Mouse (Mus musculus) ES-Bruce4 (cell line): Measurements from ENCODE around the gene Gm28230. TPM values are rescaled to one million over a fixed set of nuclear protein-coding genes. Genes with fewer than 3 reads are reported as not detected.

Experiments used
- H3K27ac ChIP-seq: 2 replicates; pipeline ENCODE4 v1.5.1; 2012; ENCODE audit warnings: low read length, inconsistent platforms; ENCODE audit not compliant: insufficient read depth
- H3K27me3 ChIP-seq: 2 replicates; pipeline ENCODE4 v1.6.1; 2012; ENCODE audit warnings: mild to moderate bottlenecking, low read length, inconsistent platforms; ENCODE audit not compliant: control insufficient read depth, poor library complexity, insufficient read depth, severe bottlenecking
- H3K36me3 ChIP-seq: 2 replicates; pipeline ENCODE4 v1.6.1; 2012; ENCODE audit warnings: inconsistent platforms, mild to moderate bottlenecking, low read length, moderate library complexity; ENCODE audit not compliant: control insufficient read depth, poor library complexity, insufficient read depth, severe bottlenecking
- H3K4me1 ChIP-seq: one replicate; pipeline ENCODE4 v1.8.1; 2011; ENCODE audit warnings: low read length; ENCODE audit not compliant: control insufficient read depth, insufficient read depth
- H3K4me3 ChIP-seq: 2 replicates; pipeline ENCODE4 v1.5.1; 2011; ENCODE audit warnings: low read depth, mild to moderate bottlenecking, low read length
- H3K9ac ChIP-seq: 2 replicates; pipeline ENCODE4 v1.6.1; 2012; ENCODE audit warnings: low read depth, mild to moderate bottlenecking, inconsistent platforms; ENCODE audit not compliant: poor library complexity, severe bottlenecking
- H3K9me3 ChIP-seq: replicated peaks from 2 replicates; pipeline ENCODE4 v1.6.1; 2012; ENCODE audit warnings: mild to moderate bottlenecking, low read length, inconsistent platforms; ENCODE audit not compliant: control insufficient read depth, poor library complexity, insufficient read depth, severe bottlenecking
- CTCF ChIP-seq: IDR thresholded peaks from one replicate; pipeline ENCODE4 v1.8.1; 2011; ENCODE audit warnings: low read depth, low read length
- EP300 ChIP-seq: IDR thresholded peaks from 2 replicates; pipeline ENCODE4 v1.6.1; 2011; ENCODE audit warnings: low read depth, low read length; ENCODE audit not compliant: insufficient read depth
- POLR2A ChIP-seq: IDR thresholded peaks from one replicate; pipeline ENCODE4 v1.8.1; 2011; ENCODE audit warnings: low read length; ENCODE audit not compliant: insufficient read depth
- polyA plus RNA-seq: library from polyadenylated mRNA; stranded (reverse); fragments of >200 nt; gene quantifications from 2 replicates; pipeline ENCODE4 v1.2.4, GENCODE M21; 2011; ENCODE audit warnings: low read depth; ENCODE audit not compliant: missing spikeins, insufficient read depth, insufficient read length

Gm28230 gene
- polyA plus RNA-seq, 1 experiment: not detected

GRCm38 (mm10) chr2:74731799-74732512, 5.4 kb downstream of the Gm28230 start:
- Histone ChIP-seq H3K9ac (no peak overlapping the region), H3K4me1 (no peaks in the 10 kb centered on the region), H3K9me3 (no peaks in the 10 kb centered on the region), H3K36me3 (no peaks in the 10 kb centered on the region), H3K4me3 (no peak overlapping the region), H3K27ac (no peak overlapping the region), H3K27me3 (peaks cover 49% of the 10 kb centered on the region)
- no peak for TF ChIP-seq EP300
- no peak for TF ChIP-seq CTCF
- TF ChIP-seq POLR2A: no peak

GRCm38 (mm10) chr2:74732513-74733316, 6.2 kb downstream of the Gm28230 start:
- Histone ChIP-seq H3K4me1 (no peaks in the 10 kb centered on the region), H3K36me3 (no peaks in the 10 kb centered on the region), H3K9ac (no peak overlapping the region), H3K9me3 (no peaks in the 10 kb centered on the region), H3K27ac (no peak overlapping the region), H3K4me3 (peak overlapping the region; percentile 8; the same call in 1 of the 2 replicates), H3K27me3 (peaks cover 52% of the 10 kb centered on the region)
- TF ChIP-seq POLR2A: no peak
- TF ChIP-seq EP300: no peak
- TF ChIP-seq CTCF: no peak

- Histone ChIP-seq H3K27ac (no peak overlapping the region), H3K36me3 (no peaks in the 10 kb centered on the region), H3K4me1 (no peaks in the 10 kb centered on the region), H3K9me3 (no peaks in the 10 kb centered on the region), H3K27me3 (peaks cover 57% of the 10 kb centered on the region), H3K9ac (no peak overlapping the region), H3K4me3 (peak overlapping the region; percentile 8; the same call in 1 of the 2 replicates)
- TF ChIP-seq CTCF: no peak
- no peak for TF ChIP-seq EP300
- TF ChIP-seq POLR2A: no peak
These were observed 6.8 kb downstream of the Gm28230 start for GRCm38 (mm10) chr2:74733317-74733661.

- no peak overlapping the region for H3K4me3 ChIP-seq
- no peak for TF ChIP-seq EP300
- TF ChIP-seq CTCF: no peak
- TF ChIP-seq POLR2A: no peak
- H3K4me1 ChIP-seq: no peaks in the 10 kb centered on the region
These were observed 7.2 kb downstream of the Gm28230 start for GRCm38 (mm10) chr2:74733765-74734164.

GRCm38 (mm10) chr2:74734451-74734850, 7.9 kb downstream of the Gm28230 start:
- no peaks in the 10 kb centered on the region for H3K36me3 ChIP-seq
- H3K4me3 ChIP-seq: no peak overlapping the region
- no peak for TF ChIP-seq CTCF
- TF ChIP-seq EP300: no peak
- no peak for TF ChIP-seq POLR2A
- H3K27me3 ChIP-seq: peaks cover 63% of the 10 kb centered on the region
- no peak overlapping the region for H3K9ac ChIP-seq
- no peaks in the 10 kb centered on the region for H3K4me1 ChIP-seq
- H3K27ac ChIP-seq: no peak overlapping the region
- H3K9me3 ChIP-seq: no peaks in the 10 kb centered on the region

More at GRCm38 (mm10) chr2:74733765-74734164, 7.2 kb downstream of the Gm28230 start:
- Histone ChIP-seq H3K27ac (no peak overlapping the region), H3K9me3 (no peaks in the 10 kb centered on the region), H3K9ac (no peak overlapping the region), H3K36me3 (no peaks in the 10 kb centered on the region), H3K27me3 (peaks cover 62% of the 10 kb centered on the region)
